Mouse (Mus musculus) kidney, adult 2 months (tissue): ENCODE measurements around the gene Trappc6b. TPM values are rescaled to one million over a fixed set of nuclear protein-coding genes. Genes with fewer than 3 reads are reported as not detected.

Source experiments
- DNase-seq: peaks from one replicate; pipeline ENCODE4 v3.0.0; 2021
- H3K27ac ChIP-seq: fragments of 200-500 bp; 2 replicates; pipeline ENCODE4 v1.5.1; 2012; ENCODE audit warnings: low read depth, low read length, control low read depth, inconsistent platforms; ENCODE audit not compliant: insufficient read depth
- H3K27me3 ChIP-seq: fragments of 200-500 bp; replicated peaks from 2 replicates; pipeline ENCODE4 v1.6.1; 2012; ENCODE audit warnings: mild to moderate bottlenecking, moderate library complexity, low read length, inconsistent platforms; ENCODE audit not compliant: control insufficient read depth, insufficient read depth
- H3K36me3 ChIP-seq: fragments of 200-500 bp; 2 replicates; pipeline ENCODE4 v1.6.1; 2012; ENCODE audit warnings: mild to moderate bottlenecking, moderate library complexity, low read length, inconsistent platforms; ENCODE audit not compliant: control insufficient read depth, insufficient read depth
- H3K4me1 ChIP-seq: fragments of 200-500 bp; 2 replicates; pipeline ENCODE4 v1.6.1; 2011; ENCODE audit warnings: low read length; ENCODE audit not compliant: control insufficient read depth, insufficient read depth
- H3K4me3 ChIP-seq: fragments of 200-500 bp; 2 replicates; pipeline ENCODE4 v1.5.1; 2011; ENCODE audit warnings: mild to moderate bottlenecking, low read depth, low read length, control low read depth; ENCODE audit not compliant: insufficient read depth
- CTCF ChIP-seq: fragments of 200-500 bp; conservative IDR thresholded peaks from 2 replicates; pipeline ENCODE4 v1.5.1; 2011; ENCODE audit warnings: low read depth, mild to moderate bottlenecking, control low read depth, low read length, moderate library complexity, mixed read lengths; ENCODE audit not compliant: insufficient read depth, insufficient read length
- POLR2A ChIP-seq: fragments of 200-500 bp; IDR thresholded peaks from one replicate; pipeline ENCODE4 v1.6.1; 2011; ENCODE audit warnings: low read depth, low read length, control low read depth
- WGBS: fragments of 180-500 bp; shearing (Covaris S2); methylation state at CpG from one replicate; pipeline ENCODE4 v1.1.7; 2018; 5-methylcytosine and 5-hydroxymethylcytosine counted together
- polyA plus RNA-seq: library from polyadenylated mRNA; depleted of rRNA; stranded (reverse); fragments of >200 nt; gene quantifications from 2 replicates; pipeline ENCODE4 v1.2.3, GENCODE M21; 2012

Trappc6b gene
- polyA plus RNA-seq, 1 experiment = 87.3 TPM

GRCm38 (mm10) chr12:59086171-59086570, 24.9 kb upstream of the Trappc6b start:
- Histone ChIP-seq H3K27me3 (no peaks in the 10 kb centered on the region), H3K27ac (no peak overlapping the region), H3K4me3 (no peak overlapping the region), H3K4me1 (no peaks in the 10 kb centered on the region), H3K36me3 (no peaks in the 10 kb centered on the region)
- TF ChIP-seq POLR2A (no peak), CTCF (no peak)
- peak; percentile 48 for DNase-seq
- WGBS = 83% methylated on average over 5 of the region's 5 CpGs

DNA sequence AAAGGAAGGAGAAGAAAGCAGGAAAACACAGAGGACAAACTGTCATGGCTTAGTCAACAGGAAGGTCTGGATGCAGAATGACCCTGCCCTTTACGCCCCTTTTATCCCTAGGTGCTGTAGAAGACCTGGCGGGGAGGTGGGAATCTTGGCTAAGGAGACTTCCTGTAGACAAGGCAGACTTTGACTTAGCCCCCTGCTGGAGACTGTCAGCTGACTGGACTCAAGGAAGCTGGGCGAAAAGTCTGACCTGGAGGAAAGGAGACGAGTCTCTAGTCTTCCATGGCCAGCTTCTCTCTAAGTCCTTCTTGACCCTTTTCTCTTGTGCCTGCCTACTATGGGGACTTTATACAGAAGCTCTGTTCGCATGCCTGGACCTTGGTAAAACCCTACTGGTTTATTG, 23.2 kb upstream of the Trappc6b start:
- TF ChIP-seq POLR2A (no peak), CTCF (no peak)
- no peaks in the 10 kb centered on the region for H3K27me3 ChIP-seq
- H3K36me3 ChIP-seq = no peaks in the 10 kb centered on the region
- H3K27ac ChIP-seq = no peak overlapping the region
- 42% methylated on average over 5 of the region's 5 CpGs for WGBS
- no peak overlapping the region for H3K4me3 ChIP-seq
- H3K4me1 ChIP-seq = no peaks in the 10 kb centered on the region
- peak; percentile 29 for DNase-seq

DNA sequence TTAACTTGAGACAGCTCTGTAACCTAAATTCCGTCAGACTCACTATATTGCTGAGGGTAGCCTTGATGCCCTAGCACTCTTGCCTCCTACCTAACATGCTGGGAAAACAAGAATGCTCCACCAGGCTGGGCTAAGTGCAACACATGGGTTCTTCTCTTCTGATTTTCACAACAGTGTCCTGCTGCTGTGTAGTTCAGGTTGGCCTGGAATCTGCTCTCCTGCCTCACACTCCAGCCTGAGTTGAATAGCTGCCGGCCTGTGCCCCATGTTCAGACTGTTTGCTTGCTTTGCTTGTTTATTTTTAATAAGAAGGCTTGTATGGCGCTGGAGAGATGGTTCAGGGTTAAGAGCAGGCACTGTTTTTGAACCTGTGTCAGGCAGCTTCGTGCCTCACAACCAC, 19.2 kb upstream of the Trappc6b start:
- no peaks in the 10 kb centered on the region for H3K4me1 ChIP-seq
- H3K4me3 ChIP-seq = no peak overlapping the region
- no peak overlapping the region for H3K27ac ChIP-seq
- no peak for DNase-seq
- H3K27me3 ChIP-seq = no peaks in the 10 kb centered on the region
- TF ChIP-seq CTCF (no peak), POLR2A (no peak)
- WGBS = 90% methylated on average over 4 of the region's 4 CpGs
- no peaks in the 10 kb centered on the region for H3K36me3 ChIP-seq

- 72% methylated on average over 3 of the region's 3 CpGs for WGBS
- Histone ChIP-seq H3K36me3 (no peaks in the 10 kb centered on the region), H3K27ac (no peak overlapping the region), H3K27me3 (no peaks in the 10 kb centered on the region), H3K4me3 (no peak overlapping the region), H3K4me1 (no peaks in the 10 kb centered on the region)
- no peak for TF ChIP-seq POLR2A
- no peak for TF ChIP-seq CTCF
- no peak for DNase-seq
Observed at GRCm38 (mm10) chr12:59077883-59078282, 16.6 kb upstream of the Trappc6b start.

GRCm38 (mm10) chr12:59076996-59077395, 15.7 kb upstream of the Trappc6b start:
- TF ChIP-seq POLR2A (no peak), CTCF (no peak)
- peaks cover 5% of the 10 kb centered on the region for H3K36me3 ChIP-seq
- WGBS = 77% methylated on average over 3 of the region's 3 CpGs
- no peaks in the 10 kb centered on the region for H3K27me3 ChIP-seq
- no peaks in the 10 kb centered on the region for H3K4me1 ChIP-seq
- no peak overlapping the region for H3K27ac ChIP-seq
- no peak for DNase-seq
- H3K4me3 ChIP-seq = no peak overlapping the region

DNA sequence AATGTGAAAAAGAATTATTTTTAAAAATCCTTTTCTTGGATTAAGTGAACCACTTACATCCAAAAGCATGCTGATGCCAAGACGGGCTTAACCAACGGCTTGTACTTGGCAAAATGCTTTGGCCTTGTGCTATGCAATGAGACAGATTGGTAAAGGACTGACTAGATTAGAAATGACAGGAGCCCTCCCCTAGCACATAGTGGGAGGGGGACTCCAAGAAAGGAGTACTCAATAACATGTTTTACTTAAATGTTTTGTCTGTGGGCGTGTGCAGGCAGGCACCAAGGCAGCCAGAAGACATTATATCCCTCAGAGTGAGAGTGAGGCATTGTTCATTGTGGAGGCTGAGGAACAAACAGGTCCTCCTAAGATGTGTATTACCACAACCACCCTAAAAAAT, 12.8 kb upstream of the Trappc6b start:
- peaks cover 12% of the 10 kb centered on the region for H3K36me3 ChIP-seq
- H3K4me1 ChIP-seq = no peaks in the 10 kb centered on the region
- no peak for DNase-seq
- no peak overlapping the region for H3K27ac ChIP-seq
- no peak for TF ChIP-seq CTCF
- no peak for TF ChIP-seq POLR2A
- WGBS = 83% methylated on average over 3 of the region's 3 CpGs
- H3K4me3 ChIP-seq = no peak overlapping the region
- no peaks in the 10 kb centered on the region for H3K27me3 ChIP-seq

DNA sequence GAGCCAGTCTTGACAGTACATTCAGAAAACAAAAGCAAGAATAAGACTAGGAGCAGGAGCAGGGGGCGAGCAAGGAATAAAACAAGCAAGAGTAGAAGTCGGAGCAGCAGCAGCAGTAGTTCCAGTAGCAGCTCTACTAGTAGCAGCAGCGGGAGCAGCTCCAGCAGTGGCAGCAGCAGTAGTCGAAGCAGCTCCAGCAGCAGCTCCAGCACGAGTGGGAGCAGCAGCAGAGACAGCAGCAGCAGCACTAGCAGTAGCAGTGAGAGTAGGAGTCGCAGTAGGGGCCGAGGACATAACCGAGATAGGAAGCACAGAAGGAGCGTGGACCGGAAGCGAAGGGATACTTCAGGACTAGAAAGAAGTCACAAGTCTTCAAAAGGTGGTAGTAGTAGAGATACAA, 11.0 kb upstream of the Trappc6b start:
- Histone ChIP-seq H3K27me3 (no peaks in the 10 kb centered on the region), H3K36me3 (peaks cover 14% of the 10 kb centered on the region), H3K4me3 (no peak overlapping the region), H3K27ac (no peak overlapping the region), H3K4me1 (0 out of 2 replicates have a peak, but pooled peaks cover 2% of the 10 kb centered on the region)
- WGBS = 88% methylated on average over 11 of the region's 11 CpGs
- TF ChIP-seq CTCF (no peak), POLR2A (no peak)
- no peak for DNase-seq

DNA sequence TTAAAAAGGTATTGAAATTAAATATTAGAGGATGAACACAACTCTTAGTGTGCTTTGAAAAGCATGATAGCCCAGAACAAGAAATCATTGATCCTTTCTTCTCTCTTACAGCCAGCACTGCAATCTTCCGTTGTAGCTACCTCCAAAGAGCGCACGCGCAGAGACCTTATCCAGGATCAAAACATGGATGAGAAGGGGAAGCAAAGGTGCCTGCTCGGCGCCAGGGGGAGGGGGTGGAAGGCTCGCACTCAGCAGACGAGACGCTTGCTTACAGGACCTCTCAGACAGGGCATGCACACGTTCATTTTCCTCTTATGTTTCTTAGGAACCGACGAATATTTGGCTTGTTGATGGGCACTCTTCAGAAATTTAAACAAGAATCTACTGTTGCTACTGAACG, 7.5 kb upstream of the Trappc6b start:
- H3K36me3 ChIP-seq = peaks cover 14% of the 10 kb centered on the region
- H3K27ac ChIP-seq = no peak overlapping the region
- 0 out of 2 replicates have a peak, but pooled peaks cover 2% of the 10 kb centered on the region for H3K4me1 ChIP-seq
- TF ChIP-seq POLR2A (no peak), CTCF (no peak)
- DNase-seq = no peak
- H3K4me3 ChIP-seq = no peak overlapping the region
- WGBS = 89% methylated on average over 13 of the region's 13 CpGs
- H3K27me3 ChIP-seq = no peaks in the 10 kb centered on the region
